Mouse (Mus musculus) lung, adult 18-20 months (tissue): ENCODE results near the gene Brinp2.

Experiments used
- DNase-seq, 2 experiments: peaks; one replicate each; pipeline ENCODE4 v3.0.0; 2022; ENCODE audit warnings: mixed read lengths in 2 of 2

Brinp2 gene

GRCm38 (mm10) chr1:158218750-158219149 lies 137.4 kb downstream of the Brinp2 start:
- DNase-seq: no peak

GRCm38 (mm10) chr1:158218294-158218693 lies 137.8 kb downstream of the Brinp2 start:
- no peak for DNase-seq

GRCm38 (mm10) chr1:158215581-158215980 lies 140.5 kb downstream of the Brinp2 start:
- DNase-seq: no peak

GRCm38 (mm10) chr1:158214743-158215142 lies 141.4 kb downstream of the Brinp2 start:
- DNase-seq: no peak

- DNase-seq: no peak
Measured at GRCm38 (mm10) chr1:158213736-158214135, 142.4 kb downstream of the Brinp2 start.

GRCm38 (mm10) chr1:158207620-158208019 lies 148.5 kb downstream of the Brinp2 start:
- no peak for DNase-seq

GRCm38 (mm10) chr1:158202932-158203331 lies 153.2 kb downstream of the Brinp2 start:
- no peak for DNase-seq
